Mouse (Mus musculus): ENCODE data around the gene Gbp5. TPM values are rescaled to one million over a fixed set of nuclear protein-coding genes. Genes with fewer than 3 reads are reported as not detected.
"Not testable (repeated sequence)": the region's sequence is repeated elsewhere in the genome, so short reads cannot be mapped to it uniquely, and the experiment has no call there.

Gene Gbp5
- total RNA-seq, 2 experiments from 2014 or later = 1.6 to 2.0 TPM

- intact Hi-C loops (cut with DNase I) = loop anchor here (5.0 kb wide), 1 partner anchor 36 kb away; the partner anchor contains the start of gene Gbp7
- no peak for DNase-seq (ENCODE audit: extremely low spot score in 1 of 2, low spot score in 2 of 2)
Observed at GRCm38 (mm10) chr3:142496113-142497101, 2.6 kb downstream of the Gbp5 start.

GRCm38 (mm10) chr3:142497123-142497841, 3.5 kb downstream of the Gbp5 start:
- TF ChIP-seq CTCF (IDR thresholded peaks at IDR 0.05) = no peak
- H3K27ac ChIP-seq = peak overlapping the region; percentile 77
- H3K4me3 ChIP-seq = peak overlapping the region; percentile 46
- no peak for DNase-seq (ENCODE audit: extremely low spot score in 1 of 2, low spot score in 2 of 2)
- intact Hi-C loops (cut with DNase I) = loop anchor here (5.0 kb wide), 1 partner anchor 35 kb away; the partner anchor contains the start of gene Gbp7

More at GRCm38 (mm10) chr3:142496113-142497101, 2.6 kb downstream of the Gbp5 start:
- Histone ChIP-seq H3K4me3 (peak overlapping the region; percentile 46), H3K27ac (peak overlapping the region; percentile 77)
- no peak for TF ChIP-seq CTCF (IDR thresholded peaks at IDR 0.05)

GRCm38 (mm10) chr3:142498941-142499340, 5.2 kb downstream of the Gbp5 start:
- no peak for TF ChIP-seq CTCF (IDR thresholded peaks at IDR 0.05)
- Histone ChIP-seq H3K4me3 (no peak overlapping the region), H3K27ac (no peak overlapping the region)
- DNase-seq (ENCODE audit: extremely low spot score in 1 of 2, low spot score in 2 of 2) = no peak
- intact Hi-C loops (cut with DNase I) = loop anchor here (5.0 kb wide), 1 partner anchor 33 kb away; the partner anchor contains the start of gene Gbp7

- TF ChIP-seq CTCF (IDR thresholded peaks at IDR 0.05) = no peak
- no peak for DNase-seq (ENCODE audit: extremely low spot score in 1 of 2, low spot score in 2 of 2)
- no peak overlapping the region for H3K27ac ChIP-seq
- H3K4me3 ChIP-seq = no peak overlapping the region
- intact Hi-C loops (cut with DNase I) = no loop called here
Observed at GRCm38 (mm10) chr3:142528116-142528515, 34.3 kb downstream of the Gbp5 start.

GRCm38 (mm10) chr3:142529597-142529996, 35.8 kb downstream of the Gbp5 start:
- peak overlapping the region; percentile 62 for H3K4me3 ChIP-seq
- no peak overlapping the region; the same call in 1 of the 2 replicates for H3K27ac ChIP-seq
- intact Hi-C loops (cut with DNase I) = no loop called here
- no peak for TF ChIP-seq CTCF (IDR thresholded peaks at IDR 0.05)
- DNase-seq (ENCODE audit: extremely low spot score in 1 of 2, low spot score in 2 of 2) = no peak

DNA sequence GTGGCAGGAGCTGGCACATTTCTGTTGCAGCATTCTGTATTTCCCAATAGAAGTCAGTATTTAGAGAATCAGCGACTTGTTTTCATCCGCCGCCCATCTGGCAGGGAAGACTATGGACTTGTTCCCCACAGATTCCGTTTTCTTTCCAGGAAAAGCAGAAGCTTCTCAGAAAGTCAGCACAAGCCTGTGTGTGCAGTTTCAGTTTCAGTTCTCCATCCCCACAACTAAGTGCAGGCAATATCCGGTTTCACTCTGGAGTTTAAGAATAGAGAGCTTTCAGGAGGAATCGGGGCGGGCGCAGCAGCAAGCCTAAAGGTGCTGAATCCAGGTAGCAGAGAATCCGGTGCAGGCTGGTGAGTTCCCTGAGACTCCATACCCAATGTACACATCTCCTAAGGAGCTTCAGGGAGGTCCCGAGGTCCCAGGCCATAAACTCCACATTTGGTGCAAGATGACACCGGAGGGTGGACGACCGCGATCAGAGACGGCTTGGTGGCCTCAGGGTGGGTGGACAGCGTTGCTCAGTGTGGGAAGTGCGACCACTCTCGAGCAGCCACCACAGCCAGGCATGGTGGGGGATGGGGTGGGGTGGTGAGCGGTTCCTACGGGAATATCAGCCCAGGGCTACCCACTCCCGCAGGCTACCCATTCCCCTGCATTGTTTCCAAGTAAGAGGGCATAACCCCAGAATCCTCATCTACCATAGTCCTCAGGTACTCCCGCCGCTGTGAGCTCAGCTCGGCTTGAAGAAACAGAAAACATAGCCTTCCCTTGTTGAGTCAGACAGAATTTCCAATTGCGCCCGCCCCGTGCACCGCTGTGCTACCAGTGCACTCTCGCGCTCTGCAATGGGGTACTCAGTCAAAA, 36.5 kb downstream of the Gbp5 start, which contains the start of gene Gbp7:
TSS of gene Gbp7 (plus strand) at position 256 of the 867 bp plus-strand sequence.
- peak within 1 kb of the TSS; percentile 75 for H3K27ac ChIP-seq
- peak; percentile 21 to 22 for DNase-seq (ENCODE audit: extremely low spot score in 1 of 2, low spot score in 2 of 2)
- peak within 1 kb of the TSS; percentile 62 for H3K4me3 ChIP-seq

GRCm38 (mm10) chr3:142531595-142531994, 37.8 kb downstream of the Gbp5 start:
- no peak for DNase-seq (ENCODE audit: extremely low spot score in 1 of 2, low spot score in 2 of 2)
- TF ChIP-seq CTCF (IDR thresholded peaks at IDR 0.05) = no peak
- Histone ChIP-seq H3K27ac (no peak overlapping the region), H3K4me3 (no peak overlapping the region)
- intact Hi-C loops (cut with DNase I) = loop anchor here (5.0 kb wide), 1 partner anchor 34 kb away; no protein-coding TSS in a partner anchor

More for the DNA sequence above, 36.5 kb downstream of the Gbp5 start, which contains the start of gene Gbp7:
- no peak for TF ChIP-seq CTCF (IDR thresholded peaks at IDR 0.05)
- intact Hi-C loops (cut with DNase I) = loop anchor here (5.0 kb wide), 1 partner anchor 33 kb away; no protein-coding TSS in a partner anchor

DNA sequence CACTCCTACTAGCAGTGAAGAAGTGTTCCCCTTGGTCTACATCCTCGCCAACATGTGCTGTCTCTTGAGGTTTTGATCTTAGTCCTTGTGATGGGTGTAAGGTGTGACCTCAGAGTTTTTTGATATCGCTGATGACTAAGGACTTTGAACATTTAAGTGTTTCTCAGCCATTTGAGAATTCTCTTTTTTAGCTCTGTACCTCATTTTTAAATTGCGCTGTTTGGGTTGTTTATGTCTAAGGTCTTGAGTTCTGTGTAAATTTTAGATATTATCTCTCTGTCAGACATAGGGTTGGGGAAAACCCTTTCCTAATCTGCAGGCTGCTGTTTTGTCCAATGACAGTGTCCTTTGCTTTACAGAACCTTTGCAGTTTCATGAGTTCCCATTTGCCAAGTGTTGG, 39.4 kb downstream of the Gbp5 start:
- TF ChIP-seq CTCF (IDR thresholded peaks at IDR 0.05) = no peak
- intact Hi-C loops (cut with DNase I) = loop anchor here (5.0 kb wide), 1 partner anchor 36 kb away; no protein-coding TSS in a partner anchor
- Histone ChIP-seq H3K27ac (no peak overlapping the region), H3K4me3 (no peak overlapping the region)
- DNase-seq (ENCODE audit: extremely low spot score in 1 of 2, low spot score in 2 of 2) = no peak

DNA sequence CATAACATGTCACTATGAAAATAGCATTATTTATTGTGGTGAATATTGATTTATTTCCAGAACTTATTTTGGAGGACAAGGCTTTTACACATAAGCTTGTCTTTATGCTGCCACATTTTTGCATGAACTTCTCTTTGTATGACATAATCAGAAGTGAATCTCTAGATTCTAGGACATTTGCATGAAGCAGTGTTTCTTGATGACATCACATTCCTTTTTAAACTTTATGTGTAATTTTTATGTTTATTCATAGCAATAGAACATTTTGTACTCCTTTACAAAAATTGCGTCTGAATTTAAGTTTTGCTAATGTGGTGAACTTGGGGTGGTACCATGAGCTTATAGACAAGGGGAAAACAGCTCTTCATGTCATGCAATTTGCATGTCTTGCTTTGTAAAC, 41.9 kb downstream of the Gbp5 start:
- Histone ChIP-seq H3K4me3 (no peak overlapping the region), H3K27ac (no peak overlapping the region)
- intact Hi-C loops (cut with DNase I) = no loop called here
- DNase-seq (ENCODE audit: extremely low spot score in 1 of 2, low spot score in 2 of 2) = no peak
- no peak for TF ChIP-seq CTCF (IDR thresholded peaks at IDR 0.05)

DNA sequence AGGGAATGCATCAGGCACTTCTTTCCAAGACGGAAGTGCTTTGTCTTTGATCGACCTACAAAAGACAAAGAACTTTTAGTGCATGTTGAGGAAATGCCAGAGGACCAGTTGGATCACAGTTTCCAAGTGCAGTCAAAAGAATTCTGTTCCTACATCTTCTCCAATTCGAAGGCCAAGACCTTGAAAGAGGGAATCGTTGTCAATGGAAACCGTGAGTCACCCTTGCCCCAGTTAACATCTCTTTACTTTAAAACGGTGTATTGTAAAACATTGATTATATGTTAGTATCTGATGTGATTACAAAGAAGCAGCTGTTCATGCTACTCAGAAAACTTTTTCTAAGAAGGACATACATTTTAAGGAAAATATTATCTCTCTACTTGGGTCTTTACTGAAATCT, 47.6 kb downstream of the Gbp5 start:
- Histone ChIP-seq H3K27ac (no peak overlapping the region), H3K4me3 (no peak overlapping the region)
- no peak for DNase-seq (ENCODE audit: extremely low spot score in 1 of 2, low spot score in 2 of 2)
- no peak for TF ChIP-seq CTCF (IDR thresholded peaks at IDR 0.05)
- intact Hi-C loops (cut with DNase I) = no loop called here

DNA sequence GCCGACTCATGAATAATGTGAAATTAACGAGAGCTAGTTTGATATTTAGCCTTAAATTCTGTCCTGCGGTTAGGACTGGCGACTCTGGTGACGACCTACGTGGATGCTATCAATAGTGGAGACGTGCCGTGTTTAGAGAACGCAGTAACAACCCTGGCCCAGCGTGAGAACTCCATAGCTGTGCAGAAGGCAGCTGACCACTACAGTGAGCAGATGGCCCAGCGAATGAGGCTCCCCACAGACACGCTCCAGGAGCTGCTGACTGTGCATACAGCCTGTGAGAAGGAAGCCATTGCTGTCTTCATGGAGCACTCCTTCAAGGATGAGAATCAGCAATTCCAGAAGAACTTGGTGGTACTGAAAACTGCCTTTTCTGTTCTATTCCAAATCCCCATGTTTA, 49.0 kb downstream of the Gbp5 start:
- intact Hi-C loops (cut with DNase I); H3K27ac ChIP-seq; DNase-seq (ENCODE audit: extremely low spot score in 1 of 2, low spot score in 2 of 2); H3K4me3 ChIP-seq: not testable (repeated sequence)

Measured in left cerebral cortex, adult 2 months (tissue).